Mouse (Mus musculus) midbrain, embryonic 14.5 days (tissue): Measurements from ENCODE around the gene Rrm2. TPM values are rescaled to one million over a fixed set of nuclear protein-coding genes. Genes with fewer than 3 reads are reported as not detected.
A peak's percentile ranks its signal among the peaks of the same experiment; 100 is the strongest.

Experiments used
- ATAC-seq: fragments of 200-750 bp; cut with Nextera tagmentation; 2 replicates; pipeline ENCODE4 v1.8.0; 2017; ENCODE audit warnings: moderate number of reproducible peaks, moderate library complexity; ENCODE audit not compliant: low FRiP score, low TSS enrichment
- DNase-seq: peaks from one replicate; pipeline ENCODE4 v3.0.0-alpha.2; 2015
- H3K27ac ChIP-seq: fragments of 300-500 bp; sonication (generic); replicated peaks from 2 replicates; pipeline ENCODE4 v1.5.1; 2014; ENCODE audit warnings: mild to moderate bottlenecking, low read depth, low read length, moderate library complexity
- H3K27me3 ChIP-seq: fragments of 300-500 bp; sonication (generic); 2 replicates; pipeline ENCODE4 v1.6.1; 2014; ENCODE audit warnings: low read length, control low read depth, mixed read lengths; ENCODE audit not compliant: control insufficient read depth, insufficient read depth
- H3K36me3 ChIP-seq: fragments of 300-500 bp; sonication (generic); 2 replicates; pipeline ENCODE4 v1.6.1; 2014; ENCODE audit warnings: low read length, control low read depth; ENCODE audit not compliant: control insufficient read depth, insufficient read depth
- H3K4me1 ChIP-seq: fragments of 300-500 bp; sonication (generic); 2 replicates; pipeline ENCODE4 v1.6.1; 2014; ENCODE audit warnings: mild to moderate bottlenecking, antibody characterized with exemption, low read length, control low read depth; ENCODE audit not compliant: control insufficient read depth, insufficient read depth
- H3K4me2 ChIP-seq: fragments of 300-500 bp; sonication (generic); 2 replicates; pipeline ENCODE4 v1.6.1; 2014; ENCODE audit warnings: mild to moderate bottlenecking, low read length, moderate library complexity
- H3K4me3 ChIP-seq: fragments of 300-500 bp; sonication (generic); replicated peaks from 2 replicates; pipeline ENCODE4 v1.5.1; 2014; ENCODE audit warnings: low read depth, low read length
- H3K9ac ChIP-seq: fragments of 300-500 bp; sonication (generic); replicated peaks from 2 replicates; pipeline ENCODE4 v1.6.1; 2014; ENCODE audit warnings: mild to moderate bottlenecking, low read length, moderate library complexity
- H3K9me3 ChIP-seq: fragments of 300-500 bp; sonication (generic); 2 replicates; pipeline ENCODE4 v1.6.1; 2016; ENCODE audit warnings: low read length, control low read depth, mixed read lengths; ENCODE audit not compliant: control insufficient read depth
- WGBS: fragments of 180-500 bp; shearing (Covaris S2); extraction: QIAGEN DNeasy Blood & Tissue Kit; methylation state at CpG from one replicate; pipeline ENCODE4 v1.1.7; 2014; 5-methylcytosine and 5-hydroxymethylcytosine counted together
- polyA plus RNA-seq: library from polyadenylated mRNA; unstranded; fragments of >200 nt; fragmentation: Nextera tagmentation; extraction: Ambion mirVana; gene quantifications from 2 replicates; pipeline ENCODE4 v1.2.1, GENCODE M21; 2014

Rrm2 gene
- polyA plus RNA-seq, 1 experiment from 2014 or later, result 62.6 TPM

- Histone ChIP-seq H3K9ac (no peak overlapping the region), H3K27me3 (no peaks in the 10 kb centered on the region), H3K9me3 (no peaks in the 10 kb centered on the region), H3K4me2 (no peak overlapping the region), H3K36me3 (no peaks in the 10 kb centered on the region), H3K4me1 (peaks cover 8% of the 10 kb centered on the region; the same call in 1 of the 2 replicates), H3K4me3 (no peak overlapping the region), H3K27ac (no peak overlapping the region)
- 83% methylated on average over 4 of the region's 4 CpGs for WGBS
- no peak for DNase-seq
- no peak for ATAC-seq
These were observed 45.6 kb downstream of the Rrm2 start for GRCm38 (mm10) chr12:24753680-24754079.

GRCm38 (mm10) chr12:24754693-24755092, 46.7 kb downstream of the Rrm2 start:
- H3K4me2 ChIP-seq, result no peak overlapping the region
- no peaks in the 10 kb centered on the region for H3K9me3 ChIP-seq
- ATAC-seq (no peak), DNase-seq (peak; percentile 17)
- H3K4me1 ChIP-seq, result peaks cover 8% of the 10 kb centered on the region; the same call in 1 of the 2 replicates
- H3K27ac ChIP-seq, result no peak overlapping the region
- WGBS, result 55% methylated on average over 5 of the region's 5 CpGs
- no peak overlapping the region for H3K9ac ChIP-seq
- H3K27me3 ChIP-seq, result no peaks in the 10 kb centered on the region
- H3K36me3 ChIP-seq, result no peaks in the 10 kb centered on the region
- no peak overlapping the region for H3K4me3 ChIP-seq

DNA sequence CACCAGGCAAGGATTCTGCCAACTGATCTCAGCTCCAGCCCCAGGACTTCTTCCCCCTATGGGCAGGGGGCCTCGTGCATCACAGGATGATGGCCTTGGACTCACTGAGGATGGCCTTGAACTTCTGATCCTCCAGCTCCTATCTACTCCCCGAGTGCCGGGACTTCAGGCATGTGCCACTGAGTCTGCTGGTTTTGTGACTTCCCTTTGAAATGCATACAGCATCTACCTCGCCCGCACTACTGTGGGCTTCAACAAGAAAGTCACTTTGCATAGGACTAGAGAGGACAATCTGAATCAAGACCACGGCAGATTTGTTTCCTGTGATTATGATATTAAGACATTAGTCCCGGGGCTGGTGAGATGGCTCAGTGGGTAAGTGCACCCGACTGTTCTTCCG, 47.4 kb downstream of the Rrm2 start:
- Histone ChIP-seq H3K36me3 (no peaks in the 10 kb centered on the region), H3K9ac (no peak overlapping the region), H3K9me3 (no peaks in the 10 kb centered on the region), H3K27me3 (no peaks in the 10 kb centered on the region), H3K27ac (no peak overlapping the region), H3K4me1 (peaks cover 8% of the 10 kb centered on the region; the same call in 1 of the 2 replicates), H3K4me3 (no peak overlapping the region), H3K4me2 (no peak overlapping the region)
- ATAC-seq, result no peak
- no peak for DNase-seq
- 93% methylated on average over 9 of the region's 9 CpGs for WGBS

- peaks cover 8% of the 10 kb centered on the region; the same call in 1 of the 2 replicates for H3K4me1 ChIP-seq
- H3K4me3 ChIP-seq, result no peak overlapping the region
These were observed 49.3 kb downstream of the Rrm2 start for GRCm38 (mm10) chr12:24757387-24757786.

DNA sequence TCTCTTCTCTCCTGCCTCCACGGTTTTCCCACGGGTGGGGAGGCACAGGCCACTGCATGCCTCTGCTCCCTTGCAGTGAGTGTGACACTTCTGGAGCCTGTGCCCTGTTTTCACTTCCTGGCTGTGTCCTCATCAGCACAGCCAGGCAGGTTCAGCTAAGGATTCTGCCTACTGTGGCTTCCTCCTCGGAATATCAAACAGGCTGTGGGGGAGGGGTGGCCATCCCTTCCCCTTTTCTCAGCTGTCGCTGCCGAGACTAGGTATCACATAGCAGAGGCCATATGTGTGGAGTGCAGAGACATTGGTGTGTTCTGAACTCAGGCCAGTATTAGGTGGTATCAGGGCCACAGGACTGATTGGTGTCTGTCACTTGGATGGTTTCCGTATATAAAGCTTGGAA, 50.3 kb downstream of the Rrm2 start:
- H3K9ac ChIP-seq, result no peak overlapping the region
- H3K27me3 ChIP-seq, result no peaks in the 10 kb centered on the region
- DNase-seq, result peak; percentile 74
- no peak overlapping the region for H3K4me2 ChIP-seq
- H3K27ac ChIP-seq, result no peak overlapping the region
- ATAC-seq, result no peak
- no peaks in the 10 kb centered on the region for H3K9me3 ChIP-seq
- H3K4me1 ChIP-seq, result peaks cover 8% of the 10 kb centered on the region; the same call in 1 of the 2 replicates
- H3K4me3 ChIP-seq, result no peak overlapping the region
- 20% methylated on average over 6 of the region's 6 CpGs for WGBS
- H3K36me3 ChIP-seq, result no peaks in the 10 kb centered on the region

More at GRCm38 (mm10) chr12:24757387-24757786, 49.3 kb downstream of the Rrm2 start:
- no peak overlapping the region for H3K9ac ChIP-seq
- H3K27me3 ChIP-seq, result no peaks in the 10 kb centered on the region
- H3K4me2 ChIP-seq, result no peak overlapping the region
- ATAC-seq (no peak), DNase-seq (no peak)
- no peaks in the 10 kb centered on the region for H3K36me3 ChIP-seq
- no peak overlapping the region for H3K27ac ChIP-seq
- no peaks in the 10 kb centered on the region for H3K9me3 ChIP-seq

- 4% methylated on average over 3 of the region's 3 CpGs for WGBS
- Histone ChIP-seq H3K36me3 (no peaks in the 10 kb centered on the region), H3K4me2 (no peak overlapping the region), H3K9me3 (no peaks in the 10 kb centered on the region), H3K4me3 (no peak overlapping the region), H3K4me1 (peaks cover 8% of the 10 kb centered on the region; the same call in 1 of the 2 replicates), H3K9ac (no peak overlapping the region), H3K27me3 (no peaks in the 10 kb centered on the region), H3K27ac (no peak overlapping the region)
- ATAC-seq, result no peak
- DNase-seq, result no peak
These were observed 54.2 kb downstream of the Rrm2 start for GRCm38 (mm10) chr12:24762253-24762652.

Other genes with a start within 250 kb of the Rrm2 start
- gene Taf1b, start 209.9 kb upstream of the Rrm2 start, polyA plus RNA-seq, result 36.0 and 39.7 TPM in 2 replicates
- 0.36 and 0.66 TPM in 2 replicates for gene Grhl1, start 136.0 kb upstream of the Rrm2 start, polyA plus RNA-seq
- gene Klf11, start 57.0 kb upstream of the Rrm2 start, polyA plus RNA-seq, result 15.9 and 21.9 TPM in 2 replicates
- gene Cys1, start 26.4 kb upstream of the Rrm2 start, polyA plus RNA-seq, result 1.4 and 1.8 TPM in 2 replicates
- gene Mboat2, start 122.6 kb downstream of the Rrm2 start, polyA plus RNA-seq, result 62.3 and 91.0 TPM in 2 replicates